Mouse (Mus musculus): Measurements from ENCODE around the gene Zfhx2.

Gene Zfhx2

GRCm38 (mm10) chr14:55105836-55106809 lies 14.0 kb upstream of the Zfhx2 start, which contains the start of gene Ap1g2:
Gene Ap1g2 (minus strand): TSS chr14:55106593.
- peak; percentile 89 for DNase-seq

GRCm38 (mm10) chr14:55105386-55105785 lies 13.3 kb upstream of the Zfhx2 start:
- no peak for DNase-seq

GRCm38 (mm10) chr14:55104365-55104764 lies 12.2 kb upstream of the Zfhx2 start:
- DNase-seq: no peak

- no peak for DNase-seq
These were observed 10.2 kb upstream of the Zfhx2 start for GRCm38 (mm10) chr14:55102253-55102785.

GRCm38 (mm10) chr14:55101592-55101991 lies 9.5 kb upstream of the Zfhx2 start:
- peak; percentile 88 for DNase-seq

GRCm38 (mm10) chr14:55098067-55098466 lies 5.9 kb upstream of the Zfhx2 start:
- no peak for DNase-seq

- no peak for DNase-seq
These were observed 5.5 kb upstream of the Zfhx2 start for GRCm38 (mm10) chr14:55097646-55098045.

- no peak for DNase-seq
These were observed 4.5 kb upstream of the Zfhx2 start for GRCm38 (mm10) chr14:55096573-55097087.

GRCm38 (mm10) chr14:55095671-55096070 lies 3.5 kb upstream of the Zfhx2 start:
- DNase-seq: no peak

- no peak for DNase-seq
These were observed 3.1 kb upstream of the Zfhx2 start for GRCm38 (mm10) chr14:55095263-55095662.

- DNase-seq: peak; percentile 85
These were observed 2.6 kb upstream of the Zfhx2 start, which contains the start of gene Thtpa for GRCm38 (mm10) chr14:55094704-55095231. Gene Thtpa (plus strand): TSS chr14:55094784.

- peak; percentile 69 for DNase-seq
These were observed 1.8 kb upstream of the Zfhx2 start for GRCm38 (mm10) chr14:55093927-55094326.

GRCm38 (mm10) chr14:55091209-55091865 lies 787 bp downstream of the Zfhx2 start:
- peak; percentile 62 for DNase-seq

GRCm38 (mm10) chr14:55089199-55089947 lies 2.8 kb downstream of the Zfhx2 start:
- DNase-seq: peak; percentile 72

GRCm38 (mm10) chr14:55086009-55086514 lies 6.1 kb downstream of the Zfhx2 start:
- DNase-seq: no peak

GRCm38 (mm10) chr14:55085324-55086008 lies 6.7 kb downstream of the Zfhx2 start:
- no peak for DNase-seq

GRCm38 (mm10) chr14:55083481-55083880 lies 8.6 kb downstream of the Zfhx2 start:
- DNase-seq: no peak

- DNase-seq: no peak
These were observed 11.0 kb downstream of the Zfhx2 start for GRCm38 (mm10) chr14:55081105-55081504.

GRCm38 (mm10) chr14:55079214-55079970 lies 12.7 kb downstream of the Zfhx2 start:
- peak; percentile 89 for DNase-seq

GRCm38 (mm10) chr14:55078366-55078989 lies 13.6 kb downstream of the Zfhx2 start:
- DNase-seq: no peak
